Mouse (Mus musculus): ENCODE data around the gene Sema6d. TPM values are rescaled to one million over a fixed set of nuclear protein-coding genes. Genes with fewer than 3 reads are reported as not detected.

Gene Sema6d
- total RNA-seq, 2 experiments from 2014 or later: 16.2 to 19.5 TPM

GRCm38 (mm10) chr2:124527641-124528040, 437.9 kb downstream of the Sema6d start:
- intact Hi-C loops (cut with DNase I): no loop called here
- no peak for DNase-seq

- DNase-seq: no peak
- intact Hi-C loops (cut with DNase I): no loop called here
These were observed 440.7 kb downstream of the Sema6d start for GRCm38 (mm10) chr2:124530441-124530840.

GRCm38 (mm10) chr2:124531062-124531461, 441.3 kb downstream of the Sema6d start:
- no peak for DNase-seq
- intact Hi-C loops (cut with DNase I): no loop called here

- no peak for DNase-seq
- intact Hi-C loops (cut with DNase I): no loop called here
These were observed 443.1 kb downstream of the Sema6d start for GRCm38 (mm10) chr2:124532906-124533305.

GRCm38 (mm10) chr2:124533602-124534001, 443.8 kb downstream of the Sema6d start:
- no peak for DNase-seq
- intact Hi-C loops (cut with DNase I): no loop called here

GRCm38 (mm10) chr2:124550315-124550714, 460.5 kb downstream of the Sema6d start:
- intact Hi-C loops (cut with DNase I): loop anchor here (5.0 to 10.0 kb wide), 4 partner anchors 98 to 446 kb away; no protein-coding TSS in a partner anchor
- no peak for DNase-seq

GRCm38 (mm10) chr2:124554751-124555415, 465.1 kb downstream of the Sema6d start:
- intact Hi-C loops (cut with DNase I): loop anchor here (1.0 to 10.0 kb wide), 7 partner anchors 54 to 450 kb away; no protein-coding TSS in a partner anchor
- peak; percentile 20 to 26 for DNase-seq

- intact Hi-C loops (cut with DNase I): loop anchor here (5.0 to 10.0 kb wide), 2 partner anchors 290 to 452 kb away; no protein-coding TSS in a partner anchor
- DNase-seq: no peak
These were observed 467.2 kb downstream of the Sema6d start for GRCm38 (mm10) chr2:124556861-124557499.

GRCm38 (mm10) chr2:124558021-124558420, 468.3 kb downstream of the Sema6d start:
- no peak for DNase-seq
- intact Hi-C loops (cut with DNase I): loop anchor here (5.0 to 10.0 kb wide), 2 partner anchors 289 to 453 kb away; no protein-coding TSS in a partner anchor

GRCm38 (mm10) chr2:124561668-124562067, 471.9 kb downstream of the Sema6d start:
- no peak for DNase-seq
- intact Hi-C loops (cut with DNase I): no loop called here

- intact Hi-C loops (cut with DNase I): no loop called here
- DNase-seq: no peak
These were observed 472.3 kb downstream of the Sema6d start for GRCm38 (mm10) chr2:124562091-124562490.

GRCm38 (mm10) chr2:124563759-124564158, 474.0 kb downstream of the Sema6d start:
- no peak for DNase-seq

GRCm38 (mm10) chr2:124573734-124574133, 484.0 kb downstream of the Sema6d start:
- DNase-seq: no peak

More at GRCm38 (mm10) chr2:124563759-124564158, 474.0 kb downstream of the Sema6d start:
- intact Hi-C loops (cut with DNase I): no loop called here

GRCm38 (mm10) chr2:124576053-124576452, 486.3 kb downstream of the Sema6d start:
- no peak for DNase-seq
- intact Hi-C loops (cut with DNase I): no loop called here

More at GRCm38 (mm10) chr2:124573734-124574133, 484.0 kb downstream of the Sema6d start:
- intact Hi-C loops (cut with DNase I): no loop called here

- intact Hi-C loops (cut with DNase I): no loop called here
These were observed 493.8 kb downstream of the Sema6d start for GRCm38 (mm10) chr2:124583561-124583960.

GRCm38 (mm10) chr2:124592750-124593149, 503.0 kb downstream of the Sema6d start:
- intact Hi-C loops (cut with DNase I): no loop called here
- DNase-seq: no peak

More at GRCm38 (mm10) chr2:124583561-124583960, 493.8 kb downstream of the Sema6d start:
- no peak for DNase-seq

- intact Hi-C loops (cut with DNase I): no loop called here
- DNase-seq: no peak
These were observed 509.2 kb downstream of the Sema6d start for GRCm38 (mm10) chr2:124599014-124599413.

GRCm38 (mm10) chr2:124601702-124602378, 512.1 kb downstream of the Sema6d start:
- DNase-seq: no peak
- intact Hi-C loops (cut with DNase I): loop anchor here (10.0 kb wide), 1 partner anchor 583 kb away; no protein-coding TSS in a partner anchor

- no peak for DNase-seq
These were observed 512.7 kb downstream of the Sema6d start for GRCm38 (mm10) chr2:124602379-124602913.

GRCm38 (mm10) chr2:124605341-124605740, 515.6 kb downstream of the Sema6d start:
- intact Hi-C loops (cut with DNase I): loop anchor here (1.0 to 10.0 kb wide), 3 partner anchors 137 to 579 kb away; no protein-coding TSS in a partner anchor

More at GRCm38 (mm10) chr2:124602379-124602913, 512.7 kb downstream of the Sema6d start:
- intact Hi-C loops (cut with DNase I): loop anchor here (10.0 kb wide), 1 partner anchor 582 kb away; no protein-coding TSS in a partner anchor

More at GRCm38 (mm10) chr2:124605341-124605740, 515.6 kb downstream of the Sema6d start:
- DNase-seq: no peak
